Mouse (Mus musculus) lung, postnatal 14 days (tissue): ENCODE data around the gene Ttc29.

Experiments
- DNase-seq: peaks from one replicate; pipeline ENCODE4 v3.0.0; 2021

Ttc29 gene

GRCm38 (mm10) chr8:78284805-78285204 is 71.7 kb downstream of the Ttc29 start:
- no peak for DNase-seq

- no peak for DNase-seq
Observed at GRCm38 (mm10) chr8:78285366-78285765, 72.3 kb downstream of the Ttc29 start.

GRCm38 (mm10) chr8:78289374-78289971 is 76.4 kb downstream of the Ttc29 start:
- DNase-seq, result no peak

GRCm38 (mm10) chr8:78290274-78290673 is 77.2 kb downstream of the Ttc29 start:
- no peak for DNase-seq

GRCm38 (mm10) chr8:78295494-78295893 is 82.4 kb downstream of the Ttc29 start:
- no peak for DNase-seq

GRCm38 (mm10) chr8:78303579-78303978 is 90.5 kb downstream of the Ttc29 start:
- no peak for DNase-seq

- no peak for DNase-seq
Observed at GRCm38 (mm10) chr8:78306604-78307003, 93.5 kb downstream of the Ttc29 start.

GRCm38 (mm10) chr8:78307131-78307530 is 94.0 kb downstream of the Ttc29 start:
- DNase-seq, result no peak

- no peak for DNase-seq
Observed at GRCm38 (mm10) chr8:78309539-78309938, 96.4 kb downstream of the Ttc29 start.

GRCm38 (mm10) chr8:78315576-78315975 is 102.5 kb downstream of the Ttc29 start:
- DNase-seq, result no peak

- DNase-seq, result no peak
Observed at GRCm38 (mm10) chr8:78317666-78318065, 104.6 kb downstream of the Ttc29 start.

- no peak for DNase-seq
Observed at GRCm38 (mm10) chr8:78323391-78323790, 110.3 kb downstream of the Ttc29 start.

- DNase-seq, result no peak
Observed at GRCm38 (mm10) chr8:78340689-78341529, 127.8 kb downstream of the Ttc29 start.

- no peak for DNase-seq
Observed at GRCm38 (mm10) chr8:78342151-78342550, 129.1 kb downstream of the Ttc29 start.

- DNase-seq, result no peak
Observed at GRCm38 (mm10) chr8:78344006-78344405, 130.9 kb downstream of the Ttc29 start.

GRCm38 (mm10) chr8:78345705-78346104 is 132.6 kb downstream of the Ttc29 start:
- no peak for DNase-seq

- DNase-seq, result no peak
Observed at GRCm38 (mm10) chr8:78346131-78346621, 133.1 kb downstream of the Ttc29 start.

- DNase-seq, result no peak
Observed at GRCm38 (mm10) chr8:78353902-78354301, 140.8 kb downstream of the Ttc29 start.

GRCm38 (mm10) chr8:78354801-78355200 is 141.7 kb downstream of the Ttc29 start:
- no peak for DNase-seq

GRCm38 (mm10) chr8:78390756-78391155 is 177.7 kb downstream of the Ttc29 start:
- no peak for DNase-seq

GRCm38 (mm10) chr8:78419272-78419671 is 206.2 kb downstream of the Ttc29 start:
- DNase-seq, result no peak

- no peak for DNase-seq
Observed at GRCm38 (mm10) chr8:78420101-78420503, 207.0 kb downstream of the Ttc29 start.

GRCm38 (mm10) chr8:78423937-78424336 is 210.8 kb downstream of the Ttc29 start:
- DNase-seq, result no peak

- no peak for DNase-seq
Observed at GRCm38 (mm10) chr8:78426455-78426854, 213.4 kb downstream of the Ttc29 start.
